Mouse (Mus musculus) hindbrain, embryonic 11.5 days (tissue): ENCODE measurements around the gene C130050O18Rik. TPM values are rescaled to one million over a fixed set of nuclear protein-coding genes. Genes with fewer than 3 reads are reported as not detected.

Source experiments
- ATAC-seq: fragments of 200-750 bp; cut with Nextera tagmentation; 2 replicates; pipeline ENCODE4 v1.8.0; 2017; ENCODE audit warnings: mild to moderate bottlenecking, moderate TSS enrichment, moderate library complexity; ENCODE audit not compliant: low FRiP score
- DNase-seq: peaks from one replicate; pipeline ENCODE4 v3.0.0-alpha.2; 2015; ENCODE audit warnings: low spot score
- H3K27ac ChIP-seq: fragments of 300-500 bp; sonication (generic); 2 replicates; pipeline ENCODE4 v1.5.1; 2014; ENCODE audit warnings: mild to moderate bottlenecking, low read depth, low read length
- H3K27me3 ChIP-seq: fragments of 300-500 bp; sonication (generic); 2 replicates; pipeline ENCODE4 v1.6.1; 2014; ENCODE audit warnings: mild to moderate bottlenecking, low read length, moderate library complexity, mixed read lengths; ENCODE audit not compliant: control insufficient read depth, insufficient read depth
- H3K36me3 ChIP-seq: fragments of 300-500 bp; sonication (generic); 2 replicates; pipeline ENCODE4 v1.6.1; 2014; ENCODE audit warnings: mild to moderate bottlenecking, low read length, moderate library complexity, mixed read lengths; ENCODE audit not compliant: control insufficient read depth, insufficient read depth
- H3K4me1 ChIP-seq: fragments of 300-500 bp; sonication (generic); replicated peaks from 2 replicates; pipeline ENCODE4 v1.6.1; 2014; ENCODE audit warnings: low read length, mixed read lengths; ENCODE audit not compliant: control insufficient read depth, insufficient read depth
- H3K4me2 ChIP-seq: fragments of 300-500 bp; sonication (generic); replicated peaks from 2 replicates; pipeline ENCODE4 v1.6.1; 2014; ENCODE audit warnings: mild to moderate bottlenecking, low read depth, low read length
- H3K4me3 ChIP-seq: fragments of 300-500 bp; sonication (generic); 2 replicates; pipeline ENCODE4 v1.5.1; 2014; ENCODE audit warnings: low read depth, low read length
- H3K9ac ChIP-seq: fragments of 300-500 bp; sonication (generic); 2 replicates; pipeline ENCODE4 v1.6.1; 2014; ENCODE audit warnings: low read depth, low read length
- H3K9me3 ChIP-seq: fragments of 300-500 bp; sonication (generic); 2 replicates; pipeline ENCODE4 v1.6.1; 2016; ENCODE audit warnings: low read length; ENCODE audit not compliant: control insufficient read depth
- WGBS: fragments of 180-500 bp; shearing (Covaris S2); extraction: QIAGEN DNeasy Blood & Tissue Kit; methylation state at CpG from one replicate; pipeline ENCODE4 v1.1.7; 2014; 5-methylcytosine and 5-hydroxymethylcytosine counted together
- polyA plus RNA-seq: library from polyadenylated mRNA; unstranded; fragments of >200 nt; fragmentation: Nextera tagmentation; extraction: Ambion mirVana; gene quantifications from 2 replicates; pipeline ENCODE4 v1.2.1, GENCODE M21; 2014

C130050O18Rik gene
- polyA plus RNA-seq, 1 experiment from 2014 or later = 0.11 TPM

DNA sequence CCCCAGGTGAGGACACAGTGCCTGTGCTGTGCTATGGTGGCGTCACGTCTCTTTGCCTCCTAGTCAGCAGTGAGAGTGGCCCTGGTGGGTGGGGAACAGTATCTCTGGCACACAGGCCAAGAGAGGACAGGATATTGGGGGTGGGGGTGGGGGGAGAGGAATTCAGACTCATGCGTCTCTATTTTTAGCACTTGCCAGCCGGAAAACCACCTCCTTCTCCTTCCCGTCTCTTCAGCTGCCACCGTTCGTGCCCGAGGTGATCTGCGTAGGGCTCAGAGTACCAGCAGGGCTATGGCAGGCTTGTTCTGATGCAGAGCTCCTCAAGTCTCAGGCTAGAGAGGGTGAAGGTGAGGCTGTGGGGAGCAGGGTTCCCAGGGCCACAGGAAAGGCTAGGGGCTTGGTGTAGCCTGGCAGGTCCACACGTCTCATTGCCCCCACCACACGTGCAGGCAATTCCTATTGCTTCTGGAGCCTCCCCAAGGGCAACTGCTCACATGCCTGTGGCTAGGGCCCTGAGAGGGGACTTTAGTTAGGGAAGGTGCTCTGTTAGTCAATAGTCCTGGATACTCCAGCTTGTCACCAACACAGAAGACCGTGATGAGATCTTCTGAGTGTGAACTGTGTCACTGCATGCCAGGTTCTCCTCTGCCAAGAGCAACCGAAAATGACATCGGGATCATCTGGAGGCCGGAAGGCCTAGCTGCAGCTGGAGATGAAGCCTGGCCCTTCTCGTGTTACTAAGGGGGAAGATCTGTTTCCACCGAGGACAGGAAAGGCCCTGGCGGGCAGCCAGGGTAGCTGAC, 27.4 kb upstream of the C130050O18Rik start, which contains the start of gene Gpr146:
TSS of gene Gpr146 (plus strand) at position 230 of the 803 bp plus-strand sequence.
- no peak within 1 kb of the TSS for H3K4me3 ChIP-seq
- WGBS = 80% methylated on average over 18 of the region's 18 CpGs
- H3K27me3 ChIP-seq = no peaks in the 10 kb centered on the region
- H3K4me2 ChIP-seq = no peak within 1 kb of the TSS
- H3K9ac ChIP-seq = no peak within 1 kb of the TSS
- no peak for DNase-seq
- H3K4me1 ChIP-seq = no peaks in the 10 kb centered on the region; the same call in 1 of the 2 replicates
- no peak within 1 kb of the TSS; the same call in 1 of the 2 replicates for H3K27ac ChIP-seq
- H3K9me3 ChIP-seq = no peaks in the 10 kb centered on the region
- no peak for ATAC-seq
- H3K36me3 ChIP-seq = no peaks in the 10 kb centered on the region

DNA sequence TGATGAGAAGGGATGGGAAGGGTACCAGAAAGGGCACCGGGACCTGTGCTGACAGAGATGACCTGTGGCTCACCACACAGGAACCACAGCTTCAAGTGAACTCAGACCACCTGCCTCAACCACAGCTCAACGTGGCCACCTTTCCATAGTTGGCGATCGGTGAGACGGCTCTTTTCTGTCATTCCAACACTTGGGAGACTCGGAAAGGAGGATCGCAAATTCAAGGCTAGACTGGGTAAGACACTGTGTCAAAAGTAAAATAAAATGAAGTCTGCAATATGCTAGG, 26.9 kb upstream of the C130050O18Rik start:
- no peak for DNase-seq
- H3K9me3 ChIP-seq = no peaks in the 10 kb centered on the region
- no peak overlapping the region for H3K27ac ChIP-seq
- no peaks in the 10 kb centered on the region for H3K36me3 ChIP-seq
- H3K4me1 ChIP-seq = no peaks in the 10 kb centered on the region; the same call in 1 of the 2 replicates
- H3K4me3 ChIP-seq = no peak overlapping the region
- H3K4me2 ChIP-seq = no peak overlapping the region
- 94% methylated on average over 7 of the region's 7 CpGs for WGBS
- no peak for ATAC-seq
- no peaks in the 10 kb centered on the region for H3K27me3 ChIP-seq
- H3K9ac ChIP-seq = no peak overlapping the region

DNA sequence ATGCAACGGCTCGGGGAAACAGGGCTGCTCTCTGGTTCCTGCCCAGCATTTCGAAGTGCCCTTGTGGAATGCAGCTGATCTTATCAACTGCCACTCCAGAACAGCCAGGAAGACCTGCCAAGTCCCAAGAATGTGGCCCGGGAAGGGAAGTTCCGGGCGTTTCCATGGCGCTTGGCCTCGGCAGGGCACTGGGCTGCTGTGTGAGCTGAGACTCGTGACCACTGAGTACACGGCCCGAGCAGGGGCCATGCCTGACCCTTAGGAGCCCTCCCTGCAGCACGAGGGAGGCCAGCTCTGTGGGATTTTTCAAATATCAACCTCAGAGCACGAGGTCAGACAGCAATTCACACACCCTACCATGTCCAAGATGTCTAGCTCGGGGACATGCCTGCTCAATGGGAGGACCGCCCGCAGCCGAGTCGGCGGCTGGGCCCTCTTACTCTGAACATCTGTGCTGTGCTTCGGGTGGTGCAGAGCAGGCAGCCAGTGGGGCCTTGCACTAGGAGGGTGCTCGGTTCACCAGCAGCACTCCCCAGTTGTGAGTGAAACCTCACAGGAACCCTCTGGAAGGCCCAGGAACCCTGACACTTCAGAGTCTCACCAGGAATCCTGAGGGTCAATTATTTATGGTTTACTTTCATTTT, 26.0 kb upstream of the C130050O18Rik start:
- Histone ChIP-seq H3K9ac (no peak overlapping the region), H3K4me3 (no peak overlapping the region)

DNA sequence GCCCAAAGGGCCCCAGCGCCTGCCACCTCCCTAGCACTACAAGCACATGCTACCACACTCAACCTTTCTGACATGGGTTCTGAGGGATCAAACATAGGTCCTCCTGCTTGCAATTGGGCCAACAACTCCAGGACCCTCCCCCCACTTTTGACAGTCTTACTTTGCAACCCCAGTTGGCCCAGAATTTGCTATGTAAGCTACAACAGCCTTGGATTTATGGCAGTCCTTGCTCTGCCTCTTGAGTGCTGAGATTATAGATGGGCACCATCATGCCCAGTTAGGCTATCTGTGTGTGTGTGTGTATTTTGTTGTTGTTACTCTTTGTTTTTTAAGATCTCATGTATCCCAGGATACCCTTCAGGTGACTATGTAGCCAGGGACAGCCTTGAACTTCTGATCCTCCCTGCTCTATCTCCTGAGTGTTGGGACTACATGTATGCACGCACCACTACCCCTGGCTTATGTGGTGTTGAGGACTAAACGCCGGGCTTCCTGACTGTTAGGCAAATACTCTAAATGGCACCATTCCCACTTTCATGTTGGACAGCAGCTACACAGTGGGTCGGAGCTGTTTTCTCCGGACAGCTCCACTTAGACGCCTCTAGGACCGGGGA, 25.2 kb upstream of the C130050O18Rik start:
- peak overlapping the region; percentile 65; the same call in 1 of the 2 replicates for H3K4me3 ChIP-seq
- H3K4me2 ChIP-seq = peak overlapping the region; percentile 93
- H3K9me3 ChIP-seq = no peaks in the 10 kb centered on the region
- WGBS = 27% methylated on average over 8 of the region's 8 CpGs
- no peak overlapping the region for H3K9ac ChIP-seq
- H3K36me3 ChIP-seq = no peaks in the 10 kb centered on the region
- H3K27ac ChIP-seq = peak overlapping the region; percentile 5
- DNase-seq = no peak
- no peak; the same call in 1 of the 2 replicates for ATAC-seq
- no peaks in the 10 kb centered on the region for H3K27me3 ChIP-seq
- H3K4me1 ChIP-seq = no peaks in the 10 kb centered on the region; the same call in 1 of the 2 replicates

More for the DNA sequence above, 26.0 kb upstream of the C130050O18Rik start:
- no peaks in the 10 kb centered on the region for H3K9me3 ChIP-seq
- no peaks in the 10 kb centered on the region for H3K27me3 ChIP-seq
- no peaks in the 10 kb centered on the region for H3K36me3 ChIP-seq
- 52% methylated on average over 21 of the region's 21 CpGs for WGBS
- H3K27ac ChIP-seq = no peak overlapping the region; the same call in 1 of the 2 replicates
- H3K4me2 ChIP-seq = no peak overlapping the region
- DNase-seq (peak; percentile 26), ATAC-seq (no peak)
- no peaks in the 10 kb centered on the region; the same call in 1 of the 2 replicates for H3K4me1 ChIP-seq

DNA sequence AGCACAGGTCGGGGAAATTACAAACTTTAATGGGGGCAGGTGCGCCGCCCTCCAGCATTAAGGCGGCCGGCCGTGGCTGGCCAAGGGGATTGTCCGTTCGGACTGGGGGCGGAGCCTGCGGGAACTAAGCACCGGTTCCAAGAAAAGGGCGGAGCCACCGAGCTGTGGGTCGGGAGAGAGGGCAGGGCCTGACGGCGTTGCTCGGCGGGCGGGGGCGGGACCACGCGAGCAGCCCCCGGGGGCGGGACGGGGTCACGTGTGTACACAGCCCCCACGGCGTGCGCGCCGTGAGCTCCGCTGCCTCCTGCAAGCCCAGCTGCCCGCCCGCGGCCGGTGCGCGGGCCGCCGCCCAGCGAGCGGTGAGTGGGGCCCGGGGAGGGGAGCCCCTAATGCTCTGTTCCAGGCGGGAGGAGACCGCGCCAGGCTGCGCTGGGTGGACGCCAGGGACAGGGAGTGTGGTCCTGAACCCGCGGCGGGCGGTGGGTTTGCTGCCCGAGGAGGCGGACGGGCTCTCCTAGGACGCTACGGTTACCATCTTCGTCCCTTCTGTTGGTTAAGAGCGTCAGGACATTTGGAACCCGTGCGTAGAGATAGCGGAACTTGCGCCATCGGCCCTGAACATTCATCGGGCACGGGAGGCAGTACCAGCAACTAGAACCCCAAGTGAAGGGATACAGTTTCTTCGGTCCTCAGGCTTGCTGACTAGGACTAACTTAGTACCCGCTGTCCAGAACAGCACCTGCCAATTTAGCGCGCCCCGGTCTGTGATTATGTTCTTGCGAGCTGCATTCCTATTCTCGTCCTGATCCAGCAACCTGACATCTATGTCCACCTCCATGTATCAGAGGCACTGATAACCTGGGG, 24.5 kb upstream of the C130050O18Rik start:
- no peaks in the 10 kb centered on the region; the same call in 1 of the 2 replicates for H3K4me1 ChIP-seq
- no peaks in the 10 kb centered on the region for H3K36me3 ChIP-seq
- peak overlapping the region; percentile 5 for H3K27ac ChIP-seq
- peak; percentile 85 for ATAC-seq
- DNase-seq = peak; percentile 87
- H3K4me3 ChIP-seq = peak overlapping the region; percentile 65
- H3K9ac ChIP-seq = peak overlapping the region; percentile 64
- 1% methylated on average over 71 of the region's 73 CpGs for WGBS
- no peaks in the 10 kb centered on the region for H3K27me3 ChIP-seq
- H3K9me3 ChIP-seq = no peaks in the 10 kb centered on the region
- peak overlapping the region; percentile 93 for H3K4me2 ChIP-seq

DNA sequence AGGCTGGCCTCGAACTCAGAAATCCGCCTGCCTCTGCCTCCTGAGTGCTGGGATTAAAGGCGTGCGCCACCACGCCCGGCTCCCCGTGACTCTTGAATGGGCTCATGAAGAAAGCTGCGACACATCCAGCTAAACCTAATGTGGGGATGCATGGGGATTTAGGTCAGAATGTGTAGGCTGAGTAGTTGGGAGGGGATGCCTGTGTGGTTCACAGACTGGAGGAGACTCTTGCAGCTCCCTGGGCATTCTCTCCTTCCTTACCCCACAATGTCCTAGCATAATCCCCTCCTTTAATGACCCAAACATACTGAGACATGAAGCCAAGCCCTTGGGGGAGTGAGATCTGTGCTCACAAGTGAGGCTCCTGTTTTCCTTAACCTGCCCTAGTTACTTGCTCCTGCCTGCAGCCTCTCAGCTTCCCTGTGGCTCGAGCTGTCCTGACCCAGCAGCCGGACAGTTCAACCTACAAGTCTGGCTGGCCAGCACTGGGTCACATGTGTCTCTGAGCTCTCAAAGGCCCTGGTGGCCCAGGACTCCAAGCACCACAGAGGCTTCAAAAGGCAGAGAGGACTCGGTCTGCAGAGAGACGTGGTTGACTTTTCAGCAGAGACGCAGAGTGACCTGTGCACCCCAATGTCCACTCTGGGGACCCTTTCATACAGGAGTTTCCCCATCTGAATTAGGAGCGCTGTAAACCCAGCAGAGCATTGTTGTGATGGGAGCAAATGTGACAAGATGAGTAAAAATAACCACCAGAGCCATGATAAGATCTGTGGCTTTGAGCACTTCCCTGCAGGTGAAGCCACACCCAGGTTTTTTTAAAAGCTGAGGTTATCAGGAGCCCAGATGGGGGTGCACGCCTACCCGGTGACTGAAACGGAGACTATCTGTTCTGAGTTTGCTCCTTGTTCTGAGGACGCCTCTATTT, 23.2 kb upstream of the C130050O18Rik start:
- Histone ChIP-seq H3K27ac (no peak overlapping the region), H3K9ac (no peak overlapping the region), H3K4me1 (no peaks in the 10 kb centered on the region; the same call in 1 of the 2 replicates), H3K27me3 (no peaks in the 10 kb centered on the region), H3K4me3 (no peak overlapping the region), H3K36me3 (no peaks in the 10 kb centered on the region), H3K4me2 (no peak overlapping the region), H3K9me3 (no peaks in the 10 kb centered on the region)
- DNase-seq (no peak), ATAC-seq (no peak)
- WGBS = 83% methylated on average over 18 of the region's 18 CpGs

DNA sequence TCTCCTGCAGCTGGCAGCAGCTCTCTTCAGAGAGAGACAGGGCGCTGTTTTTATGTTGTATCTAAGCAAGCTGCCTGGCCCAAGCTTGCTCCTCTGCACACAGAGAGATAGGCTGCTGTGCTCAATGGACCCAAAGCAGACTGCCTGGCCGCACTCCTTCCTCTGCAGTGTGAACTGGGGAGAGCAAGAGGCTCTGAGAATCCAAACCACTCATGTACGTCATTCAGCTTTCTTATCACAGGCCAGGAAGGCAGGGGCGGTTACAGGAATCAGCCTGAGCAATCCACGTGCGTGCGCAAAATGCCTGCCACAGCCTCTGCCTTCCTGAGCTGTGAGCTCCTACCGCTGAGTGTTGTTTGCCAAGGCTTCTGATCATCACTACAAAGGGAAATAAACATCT, 22.3 kb upstream of the C130050O18Rik start:
- H3K4me3 ChIP-seq = no peak overlapping the region
- H3K9me3 ChIP-seq = no peaks in the 10 kb centered on the region
- H3K4me1 ChIP-seq = no peaks in the 10 kb centered on the region
- WGBS = 78% methylated on average over 8 of the region's 8 CpGs
- H3K9ac ChIP-seq = 0 out of 2 replicates have a peak overlapping the region, but pooled peaks have one; percentile 24
- DNase-seq (no peak), ATAC-seq (no peak)
- no peaks in the 10 kb centered on the region for H3K27me3 ChIP-seq
- H3K4me2 ChIP-seq = no peak overlapping the region
- H3K27ac ChIP-seq = peak overlapping the region; percentile 7; the same call in 1 of the 2 replicates
- H3K36me3 ChIP-seq = no peaks in the 10 kb centered on the region
